Mouse (Mus musculus) intestine, postnatal 0 days (tissue): ENCODE results near the gene 4933428M09Rik. TPM values are rescaled to one million over a fixed set of nuclear protein-coding genes. Genes with fewer than 3 reads are reported as not detected.
"Not testable (repeated sequence)": the region's sequence is repeated elsewhere in the genome, so short reads cannot be mapped to it uniquely, and the experiment has no call there.

Source experiments
- ATAC-seq: fragments of 200-750 bp; cut with Nextera tagmentation; 2 replicates; pipeline ENCODE4 v1.8.0; 2017; ENCODE audit warnings: mild to moderate bottlenecking, moderate TSS enrichment, moderate library complexity
- H3K27ac ChIP-seq: fragments of 300-500 bp; sonication (generic); 2 replicates; pipeline ENCODE4 v1.5.1; 2014; ENCODE audit warnings: mild to moderate bottlenecking, low read depth, low read length, moderate library complexity
- H3K27me3 ChIP-seq: fragments of 300-500 bp; sonication (generic); replicated peaks from 2 replicates; pipeline ENCODE4 v1.6.1; 2014; ENCODE audit warnings: low read length, mixed read lengths; ENCODE audit not compliant: control insufficient read depth, insufficient read depth
- H3K36me3 ChIP-seq: fragments of 300-500 bp; sonication (generic); 2 replicates; pipeline ENCODE4 v1.6.1; 2014; ENCODE audit warnings: mild to moderate bottlenecking, moderate library complexity; ENCODE audit not compliant: control insufficient read depth, insufficient read depth
- H3K4me1 ChIP-seq: fragments of 300-500 bp; sonication (generic); replicated peaks from 2 replicates; pipeline ENCODE4 v1.6.1; 2014; ENCODE audit warnings: antibody characterized with exemption, low read length, mixed read lengths; ENCODE audit not compliant: control insufficient read depth, insufficient read depth
- H3K4me2 ChIP-seq: fragments of 300-500 bp; sonication (generic); replicated peaks from 2 replicates; pipeline ENCODE4 v1.6.1; 2014; ENCODE audit warnings: low read depth, mild to moderate bottlenecking, moderate library complexity
- H3K4me3 ChIP-seq: fragments of 300-500 bp; sonication (generic); 2 replicates; pipeline ENCODE4 v1.5.1; 2014; ENCODE audit warnings: low read depth, low read length
- H3K9ac ChIP-seq: fragments of 300-500 bp; sonication (generic); 2 replicates; pipeline ENCODE4 v1.6.1; 2014; ENCODE audit warnings: mild to moderate bottlenecking, low read depth, low read length
- H3K9me3 ChIP-seq: fragments of 300-500 bp; sonication (generic); 2 replicates; pipeline ENCODE4 v1.6.1; 2016; ENCODE audit warnings: mixed run types; ENCODE audit not compliant: control insufficient read depth
- CTCF ChIP-seq: sonication (generic); IDR thresholded peaks from 2 replicates; pipeline ENCODE4 v1.5.1; 2016; ENCODE audit warnings: low read depth, mild to moderate bottlenecking, control low read depth, antibody characterized with exemption, moderate library complexity
- WGBS: fragments of 180-500 bp; shearing (Covaris S2); extraction: QIAGEN DNeasy Blood & Tissue Kit; methylation state at CpG from one replicate; pipeline ENCODE4 v1.1.7; 2014; 5-methylcytosine and 5-hydroxymethylcytosine counted together
- polyA plus RNA-seq: library from polyadenylated mRNA; unstranded; fragments of >200 nt; fragmentation: Nextera tagmentation; extraction: Ambion mirVana; gene quantifications from 2 replicates; pipeline ENCODE4 v1.2.1, GENCODE M21; 2015

4933428M09Rik gene
- polyA plus RNA-seq = not detected in 2 replicates

DNA sequence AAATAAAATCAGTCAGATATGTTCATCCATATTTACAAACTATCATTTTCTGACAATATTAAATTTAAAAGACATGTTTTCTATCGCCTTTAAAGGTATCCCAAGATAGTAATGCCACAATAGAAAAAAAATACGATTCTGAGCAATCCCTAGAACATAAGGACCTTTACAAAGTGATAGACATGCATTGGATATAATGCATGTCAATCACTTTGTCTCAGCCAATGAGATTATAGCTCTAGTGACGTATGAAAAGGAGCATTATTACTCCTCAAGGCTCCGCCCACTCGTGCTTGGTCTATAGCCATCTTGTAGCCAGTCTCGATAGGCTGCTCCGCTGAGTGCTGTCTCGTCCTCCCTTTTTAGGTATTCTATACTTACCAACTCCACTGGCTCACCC, at the start of gene 4933428M09Rik:
Gene 4933428M09Rik (plus strand): TSS at position 301 of the 400 bp plus-strand sequence.
- Histone ChIP-seq H3K36me3 (no peaks in the 10 kb centered on the region), H3K4me2 (no peak within 1 kb of the TSS), H3K27me3 (no peaks in the 10 kb centered on the region), H3K4me1 (no peaks in the 10 kb centered on the region), H3K9ac (no peak within 1 kb of the TSS), H3K9me3 (no peaks in the 10 kb centered on the region), H3K27ac (no peak within 1 kb of the TSS), H3K4me3 (no peak within 1 kb of the TSS)
- TF ChIP-seq CTCF = no peak
- no peak for ATAC-seq
- 90% methylated on average over 8 of the region's 8 CpGs for WGBS

DNA sequence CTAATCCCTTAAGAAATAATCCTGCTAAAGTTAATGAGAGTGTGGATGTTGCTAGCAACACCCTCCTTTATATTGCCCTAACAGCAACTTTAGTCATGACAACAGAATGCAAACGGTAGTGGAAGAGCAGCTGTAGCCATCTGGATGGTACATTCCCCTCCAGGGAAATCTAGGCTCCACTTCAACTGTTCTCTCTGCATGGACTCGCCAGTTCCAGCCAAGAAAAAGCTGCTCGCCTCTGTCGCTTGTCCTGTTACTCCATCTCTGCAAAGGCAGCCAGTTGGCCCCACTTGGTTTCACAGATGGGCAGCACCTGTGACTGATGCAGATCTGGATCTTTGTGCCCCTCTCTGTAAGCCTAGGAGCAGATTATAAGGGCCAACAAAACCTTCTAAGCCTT, 45.0 kb upstream of the 4933428M09Rik start:
- no peak overlapping the region for H3K9ac ChIP-seq
- H3K4me2 ChIP-seq = no peak overlapping the region
- no peaks in the 10 kb centered on the region for H3K36me3 ChIP-seq
- no peaks in the 10 kb centered on the region for H3K4me1 ChIP-seq
- H3K27ac ChIP-seq = no peak overlapping the region
- 71% methylated on average over 4 of the region's 4 CpGs for WGBS
- no peak for TF ChIP-seq CTCF
- no peaks in the 10 kb centered on the region for H3K9me3 ChIP-seq
- no peaks in the 10 kb centered on the region for H3K27me3 ChIP-seq
- no peak overlapping the region for H3K4me3 ChIP-seq
- no peak for ATAC-seq

DNA sequence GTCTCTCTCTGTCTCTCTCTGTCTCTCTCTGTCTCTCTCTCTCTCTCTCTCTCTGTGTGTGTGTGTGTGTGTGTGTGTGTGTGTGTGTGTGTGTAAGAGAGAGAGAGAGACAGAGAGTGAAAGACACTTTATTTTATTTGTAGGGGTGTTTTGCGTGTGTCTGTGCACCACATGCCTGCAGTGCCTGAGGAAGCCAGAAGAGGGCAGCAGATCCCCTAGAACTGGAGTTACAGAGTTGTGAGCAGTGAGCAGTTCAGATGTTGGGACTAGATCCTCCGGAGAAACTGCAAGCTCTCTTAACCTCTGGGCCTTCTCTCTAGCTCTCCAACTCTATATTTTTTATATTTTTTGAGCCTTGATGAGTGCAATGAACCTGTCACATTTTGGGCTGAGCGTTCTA, 12.5 kb downstream of the 4933428M09Rik start:
- not testable (repeated sequence) for H3K36me3 ChIP-seq, ATAC-seq, H3K9ac ChIP-seq, H3K27me3 ChIP-seq, H3K4me3 ChIP-seq, H3K4me2 ChIP-seq, H3K4me1 ChIP-seq, H3K9me3 ChIP-seq, H3K27ac ChIP-seq
- 89% methylated on average over 3 of the region's 3 CpGs for WGBS
- peak; percentile 40 for TF ChIP-seq CTCF

DNA sequence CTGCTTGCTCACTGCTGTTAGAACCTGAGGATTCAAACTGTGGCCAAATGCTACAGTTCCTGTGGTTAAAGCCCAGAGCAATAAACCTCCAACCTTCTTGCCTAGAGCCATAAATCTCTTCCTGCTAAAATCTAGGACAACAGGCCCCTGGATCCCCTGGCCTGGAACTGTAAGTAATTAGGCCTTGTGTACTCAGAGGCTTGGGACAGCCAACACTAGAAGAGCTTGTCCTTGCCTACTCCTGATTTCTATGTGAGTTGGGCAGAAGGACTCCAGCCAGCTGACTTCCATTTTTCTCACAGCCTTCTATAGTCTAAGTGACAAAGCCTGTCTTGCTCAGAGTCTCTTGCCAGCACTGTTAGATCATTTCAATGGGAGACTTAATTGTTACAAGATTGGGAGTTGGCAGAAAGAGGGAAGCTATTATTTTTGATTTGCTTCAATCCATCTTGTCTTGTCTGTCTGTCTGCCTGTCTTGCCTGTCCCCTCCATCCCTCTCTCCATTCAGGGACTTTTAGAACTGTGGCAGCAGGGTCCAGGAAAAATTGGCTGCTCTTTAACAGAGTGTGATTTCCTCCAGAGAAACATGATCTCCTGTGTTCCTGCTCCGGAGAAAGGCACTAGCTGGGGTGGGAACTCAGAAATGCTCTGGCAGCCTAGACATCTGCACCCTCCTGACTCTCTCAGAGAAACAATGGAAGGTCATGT, 15.7 kb downstream of the 4933428M09Rik start:
- Histone ChIP-seq H3K9ac (no peak overlapping the region), H3K27ac (no peak overlapping the region), H3K4me1 (no peaks in the 10 kb centered on the region), H3K4me2 (no peak overlapping the region), H3K27me3 (no peaks in the 10 kb centered on the region), H3K36me3 (no peaks in the 10 kb centered on the region), H3K9me3 (no peaks in the 10 kb centered on the region), H3K4me3 (no peak overlapping the region)
- TF ChIP-seq CTCF = no peak
- WGBS = 57% methylated on average over 1 of the region's 1 CpGs
- no peak for ATAC-seq

DNA sequence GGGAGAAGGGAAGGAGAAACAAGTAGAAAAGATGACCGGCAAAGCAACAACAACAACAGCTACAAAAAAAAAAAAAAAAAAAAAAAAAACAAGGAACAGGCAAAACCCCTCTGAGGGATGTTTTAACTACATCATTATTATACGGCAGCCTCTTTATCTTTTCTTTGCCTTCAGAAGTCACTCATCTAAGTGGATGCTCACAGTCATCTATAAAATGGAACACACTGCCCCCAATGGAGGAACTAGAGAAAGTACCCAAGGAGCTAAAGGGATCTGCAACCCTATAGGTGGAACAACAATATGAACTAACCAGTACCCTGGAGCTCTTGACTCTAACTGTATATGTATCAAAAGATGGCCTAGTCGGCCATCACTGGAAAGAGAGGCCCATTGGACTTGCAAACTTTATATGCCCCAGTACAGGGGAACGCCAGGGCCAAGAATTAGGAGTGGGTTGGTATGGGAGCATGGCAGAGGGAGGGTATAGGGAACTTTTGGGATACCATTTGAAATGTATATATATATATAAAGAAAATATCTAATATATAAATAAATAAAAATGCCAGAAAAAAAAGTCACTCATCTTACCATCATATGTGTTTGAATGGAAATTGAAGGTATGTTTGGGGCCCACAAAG, 30.3 kb downstream of the 4933428M09Rik start:
- H3K4me3 ChIP-seq = peak overlapping the region; percentile 40; the same call in 1 of the 2 replicates
- not testable (repeated sequence) for H3K27me3 ChIP-seq, H3K36me3 ChIP-seq, H3K4me1 ChIP-seq, H3K27ac ChIP-seq, H3K9ac ChIP-seq, H3K9me3 ChIP-seq, ATAC-seq
- 82% methylated on average over 4 of the region's 4 CpGs for WGBS
- H3K4me2 ChIP-seq = peak overlapping the region; percentile 67; the same call in 1 of the 2 replicates

DNA sequence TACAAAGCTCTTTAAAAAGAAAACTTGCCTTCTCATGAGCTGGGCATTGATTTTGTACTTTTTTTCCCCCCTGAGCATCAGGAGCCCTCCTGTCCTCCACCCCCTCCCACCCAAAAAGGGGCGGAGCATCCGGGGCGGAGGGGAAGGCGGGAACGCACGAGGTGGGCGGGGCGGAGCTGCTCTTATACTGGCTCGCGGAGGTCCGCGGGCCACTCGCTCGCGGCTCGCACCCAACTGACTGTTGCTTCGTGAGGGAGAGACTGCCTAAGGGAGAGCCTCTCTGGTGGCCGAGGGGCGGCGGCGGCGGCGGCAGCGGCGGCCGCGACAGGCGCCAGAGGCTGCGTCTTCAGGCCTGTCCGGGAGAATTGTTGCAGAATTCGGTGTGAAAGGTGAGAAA, 30.8 kb downstream of the 4933428M09Rik start, which contains the start of gene Mum1l1:
Gene Mum1l1 (plus strand): TSS at position 214 of the 397 bp plus-strand sequence.
- Histone ChIP-seq H3K4me3 (peak within 1 kb of the TSS; percentile 40), H3K4me1 (no peaks in the 10 kb centered on the region), H3K36me3 (no peaks in the 10 kb centered on the region), H3K27ac (no peak within 1 kb of the TSS), H3K27me3 (no peaks in the 10 kb centered on the region), H3K9ac (peak within 1 kb of the TSS; percentile 42), H3K4me2 (peak within 1 kb of the TSS; percentile 67), H3K9me3 (no peaks in the 10 kb centered on the region)
- TF ChIP-seq CTCF = no peak
- WGBS = 19% methylated on average over 31 of the region's 31 CpGs
- peak; percentile 43; the same call in 1 of the 2 replicates for ATAC-seq
